Mouse (Mus musculus) kidney, postnatal 0 days (tissue): ENCODE data around the gene Arhgap45. TPM values are rescaled to one million over a fixed set of nuclear protein-coding genes. Genes with fewer than 3 reads are reported as not detected.

Source experiments
- ATAC-seq: fragments of 200-750 bp; cut with Nextera tagmentation; replicated peaks from 2 replicates; pipeline ENCODE4 v1.8.0; 2017; ENCODE audit warnings: low read depth, moderate number of reproducible peaks, moderate TSS enrichment, moderate library complexity; ENCODE audit not compliant: low FRiP score
- DNase-seq: peaks from one replicate; pipeline ENCODE4 v3.0.0-alpha.2; 2016; ENCODE audit warnings: low spot score
- H3K27ac ChIP-seq: fragments of 300-500 bp; sonication (generic); 2 replicates; pipeline ENCODE4 v1.5.1; 2014; ENCODE audit warnings: mild to moderate bottlenecking
- H3K27me3 ChIP-seq: fragments of 300-500 bp; sonication (generic); 2 replicates; pipeline ENCODE4 v1.6.1; 2014; ENCODE audit warnings: low read length, mixed read lengths; ENCODE audit not compliant: insufficient read depth
- H3K36me3 ChIP-seq: fragments of 300-500 bp; sonication (generic); 2 replicates; pipeline ENCODE4 v1.6.1; 2014; ENCODE audit warnings: low read length, mixed read lengths; ENCODE audit not compliant: insufficient read depth
- H3K4me1 ChIP-seq: fragments of 300-500 bp; sonication (generic); replicated peaks from 2 replicates; pipeline ENCODE4 v1.6.1; 2014; ENCODE audit warnings: antibody characterized with exemption, low read length, mixed read lengths; ENCODE audit not compliant: insufficient read depth
- H3K4me2 ChIP-seq: fragments of 300-500 bp; sonication (generic); 2 replicates; pipeline ENCODE4 v1.6.1; 2014; ENCODE audit warnings: mild to moderate bottlenecking, low read length, moderate library complexity, mixed read lengths
- H3K4me3 ChIP-seq: fragments of 300-500 bp; sonication (generic); replicated peaks from 2 replicates; pipeline ENCODE4 v1.5.1; 2014; ENCODE audit warnings: low read depth, low read length
- H3K9ac ChIP-seq: fragments of 300-500 bp; sonication (generic); 2 replicates; pipeline ENCODE4 v1.6.1; 2014; ENCODE audit warnings: low read depth, low read length
- H3K9me3 ChIP-seq: fragments of 300-500 bp; sonication (generic); replicated peaks from 2 replicates; pipeline ENCODE4 v1.6.1; 2016; ENCODE audit warnings: low read length, inconsistent platforms, mixed read lengths
- CTCF ChIP-seq: IDR thresholded peaks from 2 replicates; pipeline ENCODE4 v1.5.1; 2016; ENCODE audit warnings: antibody characterized with exemption, low read depth, mild to moderate bottlenecking, moderate library complexity
- WGBS: fragments of 180-500 bp; shearing (Covaris S2); extraction: QIAGEN DNeasy Blood & Tissue Kit; methylation state at CpG from one replicate; pipeline ENCODE4 v1.1.7; 2014; 5-methylcytosine and 5-hydroxymethylcytosine counted together
- polyA plus RNA-seq: library from polyadenylated mRNA; unstranded; fragments of >200 nt; fragmentation: Nextera tagmentation; extraction: Ambion mirVana; gene quantifications from 2 replicates; pipeline ENCODE4 v1.2.1, GENCODE M21; 2015

The Arhgap45 gene
- polyA plus RNA-seq, 1 experiment from 2014 or later = 4.0 TPM

- H3K4me2 ChIP-seq = peak overlapping the region; percentile 87
- TF ChIP-seq CTCF = no peak
- H3K9me3 ChIP-seq = no peaks in the 10 kb centered on the region
- H3K9ac ChIP-seq = no peak overlapping the region
- no peaks in the 10 kb centered on the region for H3K27me3 ChIP-seq
- no peak overlapping the region for H3K27ac ChIP-seq
- 70% methylated on average over 12 of the region's 12 CpGs for WGBS
- DNase-seq (no peak), ATAC-seq (no peak)
- H3K4me3 ChIP-seq = no peak overlapping the region
- H3K36me3 ChIP-seq = peaks cover 25% of the 10 kb centered on the region; the same call in 1 of the 2 replicates
- peaks cover 25% of the 10 kb centered on the region for H3K4me1 ChIP-seq
Observed at GRCm38 (mm10) chr10:79991099-79991498, 25.4 kb upstream of the Arhgap45 start.

- Histone ChIP-seq H3K36me3 (peaks cover 25% of the 10 kb centered on the region; the same call in 1 of the 2 replicates), H3K4me3 (no peak overlapping the region), H3K9ac (no peak overlapping the region), H3K27ac (no peak overlapping the region), H3K4me1 (peaks cover 22% of the 10 kb centered on the region), H3K4me2 (no peak overlapping the region), H3K27me3 (no peaks in the 10 kb centered on the region), H3K9me3 (no peaks in the 10 kb centered on the region)
- ATAC-seq = no peak
- DNase-seq = no peak
- TF ChIP-seq CTCF = peak; percentile 32; the same call in 1 of the 2 replicates
- 89% methylated on average over 6 of the region's 6 CpGs for WGBS
Observed at GRCm38 (mm10) chr10:79991548-79991947, 24.9 kb upstream of the Arhgap45 start.

GRCm38 (mm10) chr10:79994397-79995115 lies 21.9 kb upstream of the Arhgap45 start:
- TF ChIP-seq CTCF = no peak
- DNase-seq (no peak), ATAC-seq (no peak)
- 84% methylated on average over 16 of the region's 16 CpGs for WGBS
- Histone ChIP-seq H3K9me3 (no peaks in the 10 kb centered on the region), H3K36me3 (peaks cover 25% of the 10 kb centered on the region; the same call in 1 of the 2 replicates), H3K27me3 (no peaks in the 10 kb centered on the region), H3K27ac (no peak overlapping the region), H3K4me3 (no peak overlapping the region), H3K4me1 (peaks cover 25% of the 10 kb centered on the region; the same call in 1 of the 2 replicates), H3K9ac (no peak overlapping the region), H3K4me2 (no peak overlapping the region)

GRCm38 (mm10) chr10:79995636-79996035 lies 20.8 kb upstream of the Arhgap45 start:
- Histone ChIP-seq H3K9me3 (no peaks in the 10 kb centered on the region), H3K27me3 (no peaks in the 10 kb centered on the region), H3K36me3 (peaks cover 25% of the 10 kb centered on the region; the same call in 1 of the 2 replicates), H3K27ac (no peak overlapping the region), H3K4me1 (peaks cover 19% of the 10 kb centered on the region; the same call in 1 of the 2 replicates), H3K4me2 (no peak overlapping the region), H3K9ac (no peak overlapping the region), H3K4me3 (no peak overlapping the region)
- no peak for TF ChIP-seq CTCF
- DNase-seq (no peak), ATAC-seq (no peak)
- 81% methylated on average over 1 of the region's 1 CpGs for WGBS

- H3K4me1 ChIP-seq = peaks cover 19% of the 10 kb centered on the region; the same call in 1 of the 2 replicates
- H3K4me2 ChIP-seq = peak within 1 kb of the TSS; percentile 86
- no peaks in the 10 kb centered on the region for H3K27me3 ChIP-seq
- H3K4me3 ChIP-seq = peak within 1 kb of the TSS; percentile 51
- WGBS = under 1% methylated on average over 34 of the region's 34 CpGs
- H3K36me3 ChIP-seq = peaks cover 21% of the 10 kb centered on the region; the same call in 1 of the 2 replicates
- peak; percentile 31; the same call in 1 of the 2 replicates for TF ChIP-seq CTCF
- no peaks in the 10 kb centered on the region for H3K9me3 ChIP-seq
- peak within 1 kb of the TSS; percentile 58 for H3K9ac ChIP-seq
- DNase-seq = peak; percentile 96
- H3K27ac ChIP-seq = peak within 1 kb of the TSS; percentile 47; the same call in 1 of the 2 replicates
- ATAC-seq = peak; percentile 86
Observed at GRCm38 (mm10) chr10:79996272-79997033, 20.0 kb upstream of the Arhgap45 start, which contains the start of gene Abca7. TSS of gene Abca7 (plus strand) at chr10:79996494.
